Mouse (Mus musculus): ENCODE measurements around the gene Wnt5b.
"Not testable (repeated sequence)": the region's sequence is repeated elsewhere in the genome, so short reads cannot be mapped to it uniquely, and the experiment has no call there.

Wnt5b gene

DNA sequence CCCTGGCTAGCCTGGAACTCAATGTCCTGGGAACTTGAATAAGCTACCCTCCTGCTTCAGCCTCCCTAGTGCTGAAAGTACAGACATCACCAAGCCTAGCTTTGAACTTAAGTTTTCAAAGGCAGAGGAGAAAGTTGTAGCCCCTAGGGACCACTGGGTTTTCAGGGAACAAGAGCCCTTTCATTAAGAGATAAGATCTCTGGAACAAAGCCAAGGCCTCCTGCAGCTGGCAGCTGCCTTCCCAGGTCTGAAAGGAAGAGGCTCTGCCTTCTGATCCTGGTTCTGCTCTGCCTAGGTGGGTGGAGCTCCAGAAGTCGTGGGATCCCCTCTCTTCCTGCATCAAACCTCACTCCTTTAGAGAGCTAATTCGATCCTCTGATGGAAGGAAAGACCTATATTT is 58.7 kb downstream of the Wnt5b start:
- no peak for DNase-seq (ENCODE audit: low spot score in 2 of 2)

- DNase-seq (ENCODE audit: low spot score in 2 of 2): peak; percentile 18 to 37
Observed at GRCm38 (mm10) chr6:119482958-119483600, 61.1 kb downstream of the Wnt5b start.

DNA sequence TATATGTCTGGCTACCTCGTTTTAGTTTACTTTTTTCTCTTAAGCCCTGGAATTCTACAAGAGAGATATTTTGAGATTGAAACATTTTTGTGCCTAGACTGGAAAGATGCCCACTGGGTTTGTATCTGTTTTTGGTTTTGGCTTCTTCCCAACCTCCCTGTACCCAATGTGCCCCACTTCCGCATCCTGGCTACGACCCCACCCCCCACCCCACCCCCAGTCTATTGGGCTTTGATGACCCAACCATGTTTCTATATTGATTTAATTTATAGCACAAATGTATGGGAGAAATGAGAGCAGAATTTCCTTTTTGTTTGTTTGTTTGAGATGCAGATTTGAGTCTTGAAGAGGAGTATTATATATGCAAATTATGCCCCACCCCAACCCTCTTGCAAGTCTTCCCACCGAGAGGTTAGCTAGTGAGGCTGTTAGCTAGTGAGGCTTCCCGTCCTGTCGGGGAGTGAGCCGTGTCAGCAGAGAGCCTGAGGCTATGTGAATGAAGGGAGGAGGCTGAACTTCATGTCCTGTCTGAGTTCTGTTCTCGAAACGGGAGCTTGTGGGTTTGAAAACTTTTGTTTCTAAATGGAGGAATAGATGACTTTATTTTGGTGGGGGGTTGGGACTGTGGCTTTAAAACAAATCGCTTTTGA is 62.3 kb downstream of the Wnt5b start:
- not testable (repeated sequence) for DNase-seq (ENCODE audit: low spot score in 2 of 2)

GRCm38 (mm10) chr6:119480706-119481331 is 63.3 kb downstream of the Wnt5b start:
- no peak for DNase-seq (ENCODE audit: low spot score in 2 of 2)

DNA sequence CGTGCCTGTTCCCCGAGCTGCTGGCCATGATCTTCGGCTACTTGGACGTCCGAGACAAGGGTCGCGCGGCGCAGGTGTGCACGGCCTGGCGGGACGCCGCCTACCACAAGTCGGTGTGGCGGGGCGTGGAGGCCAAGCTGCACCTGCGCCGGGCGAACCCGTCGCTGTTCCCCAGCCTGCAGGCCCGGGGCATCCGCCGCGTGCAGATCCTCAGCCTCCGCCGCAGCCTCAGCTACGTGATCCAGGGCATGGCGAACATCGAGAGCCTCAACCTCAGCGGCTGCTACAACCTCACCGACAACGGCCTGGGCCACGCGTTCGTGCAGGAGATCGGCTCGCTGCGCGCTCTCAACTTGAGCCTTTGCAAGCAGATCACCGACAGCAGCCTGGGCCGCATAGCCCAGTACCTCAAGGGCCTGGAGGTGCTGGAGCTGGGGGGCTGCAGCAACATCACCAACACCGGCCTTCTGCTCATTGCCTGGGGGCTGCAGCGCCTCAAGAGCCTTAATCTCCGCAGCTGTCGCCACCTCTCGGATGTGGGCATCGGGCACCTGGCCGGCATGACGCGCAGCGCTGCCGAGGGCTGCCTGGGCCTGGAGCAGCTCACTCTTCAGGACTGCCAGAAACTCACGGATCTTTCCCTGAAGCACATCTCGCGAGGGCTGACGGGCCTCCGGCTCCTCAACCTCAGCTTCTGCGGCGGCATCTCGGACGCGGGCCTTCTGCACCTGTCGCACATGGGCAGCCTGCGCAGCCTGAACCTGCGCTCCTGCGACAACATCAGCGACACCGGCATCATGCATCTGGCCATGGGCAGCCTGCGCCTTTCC is 64.1 kb downstream of the Wnt5b start:
- peak; percentile 42 to 66 for DNase-seq (ENCODE audit: low spot score in 2 of 2)

- DNase-seq (ENCODE audit: low spot score in 2 of 2): no peak
Observed at GRCm38 (mm10) chr6:119479343-119479875, 64.7 kb downstream of the Wnt5b start, which contains the start of gene Fbxl14. TSS of gene Fbxl14 (plus strand) at chr6:119479668.

- peak; percentile 72 to 79 for DNase-seq (ENCODE audit: low spot score in 2 of 2)
Observed at GRCm38 (mm10) chr6:119478560-119479342, 65.4 kb downstream of the Wnt5b start.

DNA sequence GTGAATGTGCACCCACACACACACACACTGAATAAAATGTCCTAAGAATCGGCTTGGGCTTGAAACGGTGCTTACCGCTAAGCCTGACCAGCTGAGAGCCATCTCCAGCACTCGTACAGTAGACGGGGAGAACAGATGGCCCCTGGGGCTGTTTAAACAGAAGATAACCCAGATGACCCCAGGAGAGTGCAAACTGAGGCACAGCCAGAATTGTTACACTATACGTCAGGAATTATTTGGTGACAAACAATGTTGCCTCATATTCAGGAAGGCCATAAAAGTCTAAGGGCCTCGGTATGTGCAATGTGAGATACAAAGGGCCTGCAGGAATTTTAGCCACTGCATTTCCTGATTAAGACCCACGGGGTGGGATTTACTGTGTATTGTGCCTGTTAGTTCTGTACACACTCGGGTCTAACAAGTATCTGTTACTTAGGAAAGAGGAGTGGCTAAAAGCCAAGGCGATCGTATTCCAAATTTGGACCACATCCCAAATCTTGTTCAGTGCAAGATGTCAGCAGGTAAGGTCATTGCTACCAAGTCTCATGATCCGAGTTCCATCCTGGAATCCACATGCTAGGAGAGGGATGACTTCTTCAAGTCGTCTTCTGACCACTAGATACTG is 66.3 kb downstream of the Wnt5b start:
- no peak for DNase-seq (ENCODE audit: low spot score in 2 of 2)

DNA sequence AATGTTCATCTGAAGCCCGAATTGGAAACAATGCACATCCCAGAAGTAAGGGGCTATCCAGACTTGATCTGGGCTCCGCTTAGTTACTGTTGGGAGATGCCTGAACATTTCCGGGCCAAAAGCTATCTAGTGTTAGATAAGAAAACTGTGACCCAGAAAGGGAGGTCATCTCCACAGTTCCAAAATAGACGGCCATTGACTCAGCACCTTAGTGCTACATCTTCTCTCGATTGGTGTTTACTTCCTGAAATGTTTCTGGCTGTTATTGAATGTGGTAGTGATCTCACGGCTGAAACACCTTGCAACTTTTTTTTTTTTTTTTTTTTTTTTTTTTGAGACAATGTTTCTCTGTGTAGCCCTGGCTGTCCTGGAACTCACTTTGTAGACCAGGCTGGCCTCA is 68.2 kb downstream of the Wnt5b start:
- DNase-seq (ENCODE audit: low spot score in 2 of 2): no peak

DNA sequence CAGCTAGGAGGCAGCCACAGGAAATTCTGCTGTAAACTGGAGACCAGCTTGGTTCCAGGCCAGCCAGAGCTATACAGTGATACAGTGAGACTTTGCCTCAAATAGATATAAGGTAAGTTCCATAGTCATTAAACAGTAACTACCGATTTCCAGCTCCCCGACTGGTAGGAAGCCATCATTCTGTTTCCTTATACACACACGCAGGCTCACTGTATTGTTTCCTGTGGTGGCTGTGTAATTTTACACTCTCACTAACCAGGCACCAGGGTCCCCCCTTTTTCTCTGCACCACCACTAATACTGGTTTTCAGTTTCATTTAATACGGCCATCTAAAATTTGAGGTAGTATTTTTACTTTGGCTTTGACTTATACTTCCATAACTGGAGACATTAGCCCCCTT is 70.2 kb downstream of the Wnt5b start:
- no peak for DNase-seq (ENCODE audit: low spot score in 2 of 2)

DNA sequence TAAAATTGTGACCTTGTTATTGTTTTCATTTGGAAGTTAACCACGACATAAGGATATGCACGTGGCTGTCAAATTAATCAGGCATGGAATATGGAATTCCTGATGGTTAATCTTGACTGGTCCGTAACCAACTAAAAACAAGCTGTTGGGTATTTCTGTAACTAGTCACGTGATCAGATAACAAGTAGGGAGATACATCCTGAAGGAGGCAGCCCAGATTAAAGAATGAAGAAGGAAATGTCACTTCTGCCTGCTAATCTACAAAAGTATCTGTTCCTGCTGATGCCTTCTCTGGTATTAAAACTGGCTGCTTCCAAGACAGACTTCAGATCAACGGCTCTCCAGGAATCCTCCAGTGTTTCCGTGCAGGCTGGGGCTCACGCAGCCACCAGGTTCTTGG is 70.7 kb downstream of the Wnt5b start:
- DNase-seq (ENCODE audit: low spot score in 2 of 2): no peak

- DNase-seq (ENCODE audit: low spot score in 2 of 2): no peak
Observed at GRCm38 (mm10) chr6:119472705-119473104, 71.4 kb downstream of the Wnt5b start.

- DNase-seq (ENCODE audit: low spot score in 2 of 2): no peak
Observed at GRCm38 (mm10) chr6:119472135-119472534, 72.0 kb downstream of the Wnt5b start.

DNA sequence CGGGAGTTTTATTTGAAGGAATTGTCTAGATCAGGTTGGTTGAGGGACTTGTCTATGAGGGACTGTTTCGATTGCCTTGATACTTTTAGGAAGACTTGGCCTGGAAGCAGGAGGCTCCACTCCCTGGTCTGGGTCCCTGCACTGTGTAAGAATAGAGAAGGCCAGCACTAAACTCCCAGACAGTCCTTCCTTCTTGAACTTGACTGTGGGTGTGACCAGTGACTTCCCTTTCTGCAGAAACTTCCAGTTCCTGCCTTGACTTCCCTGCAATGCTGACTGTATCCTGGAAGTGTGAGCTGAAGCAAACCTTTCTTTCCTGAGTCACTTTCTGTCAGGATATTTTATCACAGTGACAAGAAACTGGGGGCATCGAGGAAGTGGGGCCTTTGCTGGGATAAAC is 73.4 kb downstream of the Wnt5b start:
- DNase-seq (ENCODE audit: low spot score in 2 of 2): no peak

GRCm38 (mm10) chr6:119467785-119468059 is 76.4 kb downstream of the Wnt5b start:
- DNase-seq (ENCODE audit: low spot score in 2 of 2): no peak

GRCm38 (mm10) chr6:119466921-119467784 is 77.0 kb downstream of the Wnt5b start:
- no peak for DNase-seq (ENCODE audit: low spot score in 2 of 2)

DNA sequence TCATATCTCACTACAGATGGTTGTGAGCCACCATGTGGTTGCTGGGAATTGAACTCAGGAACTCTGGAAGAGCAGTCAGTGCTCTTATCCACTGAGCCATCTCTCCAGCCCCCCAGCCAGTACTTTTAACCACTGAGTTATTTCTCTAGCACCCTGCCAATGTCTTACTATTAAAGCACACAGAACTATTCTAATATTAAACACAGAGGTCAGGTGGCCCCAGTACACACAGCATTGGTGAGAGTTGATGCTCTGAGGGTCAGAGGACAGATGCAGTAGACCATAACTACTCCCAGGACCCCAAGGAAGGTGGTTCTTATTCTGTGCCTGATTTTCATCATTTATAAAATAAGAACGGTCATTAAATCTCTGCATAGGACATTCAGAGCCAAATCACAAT is 78.0 kb downstream of the Wnt5b start:
- no peak for DNase-seq (ENCODE audit: low spot score in 2 of 2)

DNA sequence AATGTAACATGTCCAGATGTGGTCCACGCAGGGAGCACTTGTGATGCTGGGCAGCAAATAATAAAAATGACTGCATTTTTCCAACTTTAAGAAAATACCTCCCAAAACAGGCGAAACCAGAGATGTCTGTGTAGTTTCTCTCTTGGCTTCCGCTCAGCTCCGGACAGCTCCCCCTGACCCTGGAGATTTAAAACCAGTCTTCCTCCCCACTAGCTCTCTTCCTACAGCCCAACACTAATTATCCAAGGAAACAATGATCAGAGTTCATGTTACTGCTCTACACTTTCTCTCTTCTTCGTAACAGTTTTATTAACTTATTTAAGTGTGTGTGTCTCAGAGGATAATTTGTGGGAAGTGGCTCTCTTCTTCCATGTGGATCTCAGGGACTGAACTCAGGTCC is 83.8 kb downstream of the Wnt5b start:
- DNase-seq (ENCODE audit: low spot score in 2 of 2): no peak

DNA sequence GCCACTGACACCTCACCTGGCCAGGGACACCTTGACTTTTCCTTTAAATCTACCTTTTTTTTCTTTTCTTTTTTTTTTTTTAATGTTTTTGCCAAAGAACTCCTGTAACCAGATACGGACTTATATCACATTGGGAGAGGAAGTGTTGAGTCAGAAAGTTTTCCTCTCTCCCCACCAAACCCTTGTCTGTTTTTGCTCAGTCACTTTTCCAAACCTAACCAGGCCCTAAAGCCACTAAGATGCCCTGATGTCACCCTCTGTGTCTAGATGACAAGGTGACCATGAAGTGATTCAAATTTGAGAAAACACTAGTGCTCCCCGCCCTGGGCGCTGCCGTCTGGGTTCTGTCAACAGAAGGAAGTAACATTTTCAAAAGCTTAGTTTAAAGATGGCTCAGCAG is 85.1 kb downstream of the Wnt5b start:
- no peak for DNase-seq (ENCODE audit: low spot score in 2 of 2)

GRCm38 (mm10) chr6:119458166-119458565 is 86.0 kb downstream of the Wnt5b start:
- no peak for DNase-seq (ENCODE audit: low spot score in 2 of 2)

Measured in urinary bladder, adult 18-20 months (tissue).